Mouse (Mus musculus): ENCODE measurements at regions not wholly inside any gene's neighbourhood (a gene's known extent, or its start where the extent isn't known, plus 50 kb on each side); places are given as distances from the start of the nearest gene placed in this dataset.

- no peaks in the 10 kb centered on the region for H3K4me1 ChIP-seq (ENCODE audit: control insufficient read depth in 1 of 2, insufficient read depth in 2 of 2)
- TF ChIP-seq KAT2A (IDR thresholded peaks at IDR 0.05; ENCODE audit: insufficient replicate concordance, low read length) (no peak), IRF4 (IDR thresholded peaks at IDR 0.05; ENCODE audit: low read depth, low read length) (no peak), BHLHE40 (IDR thresholded peaks at IDR 0.05; ENCODE audit: low read depth, low read length) (no peak), ETS1 (conservative IDR thresholded peaks at IDR 0.05; ENCODE audit: low read depth, low read length) (no peak), EP300 (IDR thresholded peaks at IDR 0.05; ENCODE audit: low read length) (no peak), MYC (IDR thresholded peaks at IDR 0.05; ENCODE audit: low read depth, low read length) (no peak), ZC3H11A (IDR thresholded peaks at IDR 0.05; ENCODE audit: low read depth, low read length) (no peak), NRF1 (IDR thresholded peaks at IDR 0.05; ENCODE audit: low read depth, low read length) (no peak), TBP (conservative IDR thresholded peaks at IDR 0.05; ENCODE audit: low read depth, low read length) (no peak), NELFE (IDR thresholded peaks at IDR 0.05; ENCODE audit: low read depth, low read length) (no peak), JUN (IDR thresholded peaks at IDR 0.05; ENCODE audit: insufficient read depth, low read depth, low read length) (no peak), UBTF (IDR thresholded peaks at IDR 0.05; ENCODE audit: low read depth, low read length) (no peak), MAZ (IDR thresholded peaks at IDR 0.05; ENCODE audit: low read depth, low read length) (no peak), TCF12 (IDR thresholded peaks at IDR 0.05; ENCODE audit: low read depth, low read length) (no peak), POLR2A (IDR thresholded peaks at IDR 0.05; ENCODE audit: low read depth, low read length) (no peak), GABPA (IDR thresholded peaks at IDR 0.05; ENCODE audit: insufficient replicate concordance, low read depth, low read length) (no peak), POLR2AphosphoS2 (IDR thresholded peaks at IDR 0.05; ENCODE audit: low read depth, low read length) (no peak), SMC3 (IDR thresholded peaks at IDR 0.05; ENCODE audit: low read depth, low read length) (no peak), MXI1 (IDR thresholded peaks at IDR 0.05; ENCODE audit: low read depth, low read length) (no peak), CTCF (conservative IDR thresholded peaks at IDR 0.05 in 1 of 2, IDR thresholded peaks at IDR 0.05 in 1 of 2; ENCODE audit: low read depth in 2 of 2, low read length in 2 of 2) (no peak)
- dilution Hi-C loops (cut with MboI; ENCODE audit: extremely low pct_ligation_motif_present, extremely low pct_unique_long_range_greater_than_20kb, low sequenced_read_pairs): no loop called here
- no peaks in the 10 kb centered on the region for H3K79me2 ChIP-seq (replicated peaks; ENCODE audit: control insufficient read depth, extremely low read depth, insufficient read depth, poor library complexity, severe bottlenecking)
- no peaks in the 10 kb centered on the region for H3K9me3 ChIP-seq (replicated peaks; ENCODE audit: low read length)
- no peak overlapping the region for H3K4me2 ChIP-seq (ENCODE audit: insufficient read depth, low read depth, poor library complexity, severe bottlenecking)
- H3K4me3 ChIP-seq (replicated peaks in 1 of 3; ENCODE audit: low read depth in 2 of 3, low read length in 2 of 3, poor library complexity in 1 of 3): no peak overlapping the region
- H3K27ac ChIP-seq (ENCODE audit: insufficient read depth, low read depth): no peak overlapping the region
- no peak overlapping the region for H3K9ac ChIP-seq (ENCODE audit: insufficient read depth, low read depth)
- H3K27me3 ChIP-seq (replicated peaks): no peaks in the 10 kb centered on the region
- in situ Hi-C loops (cut with MboI; ENCODE audit: low pct_ligation_motif_present, low pct_unique_long_range_greater_than_20kb, low sequenced_read_pairs): loop anchor here (10.0 kb wide), 1 partner anchor 149 kb away; no protein-coding TSS in a partner anchor
- H3K36me3 ChIP-seq (replicated peaks in 1 of 2; ENCODE audit: control insufficient read depth in 1 of 2, insufficient read depth in 1 of 2, low read length in 1 of 2): no peaks in the 10 kb centered on the region
- DNase-seq (ENCODE audit: extremely low read depth): no peak
Observed at GRCm38 (mm10) chr4:33555231-33555933, 245.3 kb downstream of the Rngtt start.

- no peaks in the 10 kb centered on the region for H3K36me3 ChIP-seq (replicated peaks in 1 of 2; ENCODE audit: control insufficient read depth in 1 of 2, insufficient read depth in 1 of 2, low read length in 1 of 2)
- in situ Hi-C loops (cut with MboI; ENCODE audit: low pct_ligation_motif_present, low pct_unique_long_range_greater_than_20kb, low sequenced_read_pairs): loop anchor here (10.0 kb wide), 1 partner anchor 149 kb away; no protein-coding TSS in a partner anchor
- no peaks in the 10 kb centered on the region for H3K4me1 ChIP-seq (ENCODE audit: control insufficient read depth in 1 of 2, insufficient read depth in 2 of 2)
- DNase-seq (ENCODE audit: extremely low read depth): no peak
- no peaks in the 10 kb centered on the region for H3K27me3 ChIP-seq (replicated peaks)
- no peak overlapping the region for H3K27ac ChIP-seq (ENCODE audit: insufficient read depth, low read depth)
- no peaks in the 10 kb centered on the region for H3K9me3 ChIP-seq (replicated peaks; ENCODE audit: low read length)
- TF ChIP-seq SMC3 (IDR thresholded peaks at IDR 0.05; ENCODE audit: low read depth, low read length) (no peak), MEF2A (IDR thresholded peaks at IDR 0.05; ENCODE audit: borderline replicate concordance, low read depth, low read length) (no peak), TCF12 (IDR thresholded peaks at IDR 0.05; ENCODE audit: low read depth, low read length) (no peak), RCOR1 (conservative IDR thresholded peaks at IDR 0.05; ENCODE audit: low read depth, low read length) (no peak), PAX5 (IDR thresholded peaks at IDR 0.05; ENCODE audit: low read length) (no peak), SIN3A (IDR thresholded peaks at IDR 0.05; ENCODE audit: low read length) (no peak), MYC (IDR thresholded peaks at IDR 0.05; ENCODE audit: low read depth, low read length) (no peak)
- H3K4me2 ChIP-seq (ENCODE audit: insufficient read depth, low read depth, poor library complexity, severe bottlenecking): no peak overlapping the region
- dilution Hi-C loops (cut with MboI; ENCODE audit: extremely low pct_ligation_motif_present, extremely low pct_unique_long_range_greater_than_20kb, low sequenced_read_pairs): no loop called here
- H3K9ac ChIP-seq (ENCODE audit: insufficient read depth, low read depth): no peak overlapping the region
- no peak overlapping the region for H3K4me3 ChIP-seq (replicated peaks in 1 of 3; ENCODE audit: low read depth in 2 of 3, low read length in 2 of 3, poor library complexity in 1 of 3)
- no peaks in the 10 kb centered on the region for H3K79me2 ChIP-seq (replicated peaks; ENCODE audit: control insufficient read depth, extremely low read depth, insufficient read depth, poor library complexity, severe bottlenecking)
Observed at GRCm38 (mm10) chr4:33555966-33556365, 245.9 kb downstream of the Rngtt start.
